Mouse (Mus musculus): ENCODE results near the gene Olfr955. TPM values are rescaled to one million over a fixed set of nuclear protein-coding genes. Genes with fewer than 3 reads are reported as not detected.

The Olfr955 gene
- not detected in 2 replicates for polyA plus RNA-seq (2012; rRNA removed)

- Histone ChIP-seq H3K4me3 (ENCODE audit: extremely low read depth, insufficient read depth, insufficient read length) (no peak within 1 kb of the TSS), H3K27me3 (ENCODE audit: control insufficient read depth, insufficient read depth, low read length) (no peaks in the 10 kb centered on the region), H3K36me3 (ENCODE audit: control insufficient read depth, insufficient read depth, low read length) (no peaks in the 10 kb centered on the region), H3K4me1 (ENCODE audit: control insufficient read depth, insufficient read depth, insufficient read length) (no peaks in the 10 kb centered on the region), H3K27ac (ENCODE audit: insufficient read depth, low read length) (no peak within 1 kb of the TSS)
- WGBS, result 40% methylated on average over 1 of the region's 1 CpGs
- TF ChIP-seq CTCF (IDR thresholded peaks at IDR 0.05; ENCODE audit: extremely low read depth, insufficient read depth, insufficient read length, insufficient replicate concordance) (no peak), POLR2A (IDR thresholded peaks at IDR 0.05; ENCODE audit: low read depth, low read length) (no peak)
- no peak for DNase-seq (ENCODE audit: low read depth in 1 of 2, low spot score in 2 of 2)
These were observed at the start of gene Olfr955 for GRCm38 (mm10) chr9:39471844-39472243. TSS of gene Olfr955 (minus strand) at chr9:39471944.

DNA sequence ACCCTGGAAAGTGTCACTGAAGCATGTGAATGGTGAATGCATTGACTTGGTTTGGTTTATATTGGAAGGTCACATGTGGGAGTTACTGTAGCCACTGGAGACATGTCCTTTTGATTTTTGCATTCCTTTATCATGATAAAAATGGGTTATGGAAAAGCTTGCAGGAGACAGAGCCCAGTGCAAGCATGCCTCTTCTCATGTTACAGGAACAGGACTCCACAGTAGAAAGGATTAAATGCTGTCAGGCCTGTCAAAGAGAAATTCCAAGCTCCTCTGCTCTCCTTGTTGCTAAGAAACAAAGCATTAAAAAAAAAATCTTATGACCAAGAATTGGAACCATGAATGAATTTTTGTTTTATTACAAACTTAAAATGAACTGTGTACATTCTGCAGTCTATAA is 46.9 kb upstream of the Olfr955 start:
- TF ChIP-seq CTCF (IDR thresholded peaks at IDR 0.05; ENCODE audit: extremely low read depth, insufficient read depth, insufficient read length, insufficient replicate concordance) (no peak), POLR2A (IDR thresholded peaks at IDR 0.05; ENCODE audit: low read depth, low read length) (no peak)
- no peak for DNase-seq (ENCODE audit: low read depth in 1 of 2, low spot score in 2 of 2)
- Histone ChIP-seq H3K27ac (ENCODE audit: insufficient read depth, low read length) (no peak overlapping the region), H3K4me1 (ENCODE audit: control insufficient read depth, insufficient read depth, insufficient read length) (no peaks in the 10 kb centered on the region), H3K36me3 (ENCODE audit: control insufficient read depth, insufficient read depth, low read length) (no peaks in the 10 kb centered on the region), H3K27me3 (ENCODE audit: control insufficient read depth, insufficient read depth, low read length) (no peaks in the 10 kb centered on the region), H3K4me3 (ENCODE audit: extremely low read depth, insufficient read depth, insufficient read length) (no peak overlapping the region)

DNA sequence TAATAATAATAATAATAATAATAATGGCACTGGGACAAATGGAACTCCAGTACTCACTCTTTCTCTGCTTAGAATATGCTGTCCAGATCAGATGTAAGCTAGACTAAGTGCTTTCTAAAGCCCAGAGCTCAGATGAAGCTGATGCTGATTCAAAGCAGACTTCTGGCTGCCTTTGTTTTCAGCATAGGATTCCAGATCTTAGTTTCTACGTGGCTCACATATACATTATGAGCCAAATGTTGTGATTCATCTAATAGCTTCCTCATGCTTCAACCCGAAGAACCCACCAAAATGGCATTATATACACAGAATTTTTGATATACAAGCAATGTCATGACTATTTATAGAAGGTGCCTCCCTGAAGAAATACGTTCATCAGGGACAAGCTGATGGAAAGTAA is 43.8 kb upstream of the Olfr955 start, which contains the start of gene Olfr957:
TSS of gene Olfr957 (minus strand) at position 279 of the 400 bp plus-strand sequence.
- 70% methylated on average over 3 of the region's 3 CpGs for WGBS
- Histone ChIP-seq H3K27ac (ENCODE audit: insufficient read depth, low read length) (no peak within 1 kb of the TSS), H3K36me3 (ENCODE audit: control insufficient read depth, insufficient read depth, low read length) (no peaks in the 10 kb centered on the region), H3K4me1 (ENCODE audit: control insufficient read depth, insufficient read depth, insufficient read length) (no peaks in the 10 kb centered on the region), H3K27me3 (ENCODE audit: control insufficient read depth, insufficient read depth, low read length) (no peaks in the 10 kb centered on the region), H3K4me3 (ENCODE audit: extremely low read depth, insufficient read depth, insufficient read length) (no peak within 1 kb of the TSS)
- TF ChIP-seq POLR2A (IDR thresholded peaks at IDR 0.05; ENCODE audit: low read depth, low read length), result no peak
- no peak for DNase-seq (ENCODE audit: low read depth in 1 of 2, low spot score in 2 of 2)

GRCm38 (mm10) chr9:39509412-39509811 is 37.7 kb upstream of the Olfr955 start:
- no peak for DNase-seq (ENCODE audit: low read depth in 1 of 2, low spot score in 2 of 2)
- Histone ChIP-seq H3K4me3 (ENCODE audit: extremely low read depth, insufficient read depth, insufficient read length) (no peak overlapping the region), H3K27me3 (ENCODE audit: control insufficient read depth, insufficient read depth, low read length) (no peaks in the 10 kb centered on the region), H3K4me1 (ENCODE audit: control insufficient read depth, insufficient read depth, insufficient read length) (no peaks in the 10 kb centered on the region), H3K27ac (ENCODE audit: insufficient read depth, low read length) (no peak overlapping the region), H3K36me3 (ENCODE audit: control insufficient read depth, insufficient read depth, low read length) (no peaks in the 10 kb centered on the region)
- TF ChIP-seq CTCF (IDR thresholded peaks at IDR 0.05; ENCODE audit: extremely low read depth, insufficient read depth, insufficient read length, insufficient replicate concordance), result no peak
- TF ChIP-seq POLR2A (IDR thresholded peaks at IDR 0.05; ENCODE audit: low read depth, low read length), result no peak
- 84% methylated on average over 9 of the region's 9 CpGs for WGBS

DNA sequence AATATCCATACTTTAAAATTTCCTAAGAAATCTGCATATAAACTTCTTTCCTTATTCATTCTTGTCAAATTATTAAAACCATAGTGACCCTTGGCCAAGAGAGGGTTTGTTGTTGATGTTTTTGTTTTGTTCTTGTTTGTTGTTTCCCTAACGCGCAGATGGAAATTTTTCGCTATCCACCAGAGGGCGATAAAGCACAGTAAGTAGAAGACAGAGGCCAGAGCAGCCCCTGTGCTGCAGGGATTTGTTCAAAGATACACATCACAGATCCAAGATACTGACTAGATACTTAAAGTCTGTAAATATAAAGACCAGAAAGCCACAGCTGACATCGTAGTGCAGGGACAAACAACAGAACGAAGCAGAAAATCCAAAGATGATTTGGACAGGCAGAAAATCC is 37.3 kb upstream of the Olfr955 start:
- Histone ChIP-seq H3K4me1 (ENCODE audit: control insufficient read depth, insufficient read depth, insufficient read length) (no peaks in the 10 kb centered on the region), H3K27ac (ENCODE audit: insufficient read depth, low read length) (no peak overlapping the region), H3K4me3 (ENCODE audit: extremely low read depth, insufficient read depth, insufficient read length) (no peak overlapping the region), H3K36me3 (ENCODE audit: control insufficient read depth, insufficient read depth, low read length) (no peaks in the 10 kb centered on the region), H3K27me3 (ENCODE audit: control insufficient read depth, insufficient read depth, low read length) (no peaks in the 10 kb centered on the region)
- WGBS, result 14% methylated on average over 6 of the region's 6 CpGs
- no peak for DNase-seq (ENCODE audit: low read depth in 1 of 2, low spot score in 2 of 2)
- TF ChIP-seq CTCF (IDR thresholded peaks at IDR 0.05; ENCODE audit: extremely low read depth, insufficient read depth, insufficient read length, insufficient replicate concordance) (no peak), POLR2A (IDR thresholded peaks at IDR 0.05; ENCODE audit: low read depth, low read length) (no peak)

- Histone ChIP-seq H3K36me3 (ENCODE audit: control insufficient read depth, insufficient read depth, low read length) (no peaks in the 10 kb centered on the region), H3K27me3 (ENCODE audit: control insufficient read depth, insufficient read depth, low read length) (no peaks in the 10 kb centered on the region), H3K4me1 (ENCODE audit: control insufficient read depth, insufficient read depth, insufficient read length) (no peaks in the 10 kb centered on the region), H3K4me3 (ENCODE audit: extremely low read depth, insufficient read depth, insufficient read length) (no peak within 1 kb of the TSS), H3K27ac (ENCODE audit: insufficient read depth, low read length) (no peak within 1 kb of the TSS)
- no peak for DNase-seq (ENCODE audit: low read depth in 1 of 2, low spot score in 2 of 2)
- TF ChIP-seq POLR2A (IDR thresholded peaks at IDR 0.05; ENCODE audit: low read depth, low read length) (no peak), CTCF (IDR thresholded peaks at IDR 0.05; ENCODE audit: extremely low read depth, insufficient read depth, insufficient read length, insufficient replicate concordance) (no peak)
- WGBS, result 81% methylated on average over 2 of the region's 2 CpGs
These were observed 22.2 kb upstream of the Olfr955 start, which contains the start of gene Olfr44 for GRCm38 (mm10) chr9:39493895-39494294. TSS of gene Olfr44 (minus strand) at chr9:39493995.

DNA sequence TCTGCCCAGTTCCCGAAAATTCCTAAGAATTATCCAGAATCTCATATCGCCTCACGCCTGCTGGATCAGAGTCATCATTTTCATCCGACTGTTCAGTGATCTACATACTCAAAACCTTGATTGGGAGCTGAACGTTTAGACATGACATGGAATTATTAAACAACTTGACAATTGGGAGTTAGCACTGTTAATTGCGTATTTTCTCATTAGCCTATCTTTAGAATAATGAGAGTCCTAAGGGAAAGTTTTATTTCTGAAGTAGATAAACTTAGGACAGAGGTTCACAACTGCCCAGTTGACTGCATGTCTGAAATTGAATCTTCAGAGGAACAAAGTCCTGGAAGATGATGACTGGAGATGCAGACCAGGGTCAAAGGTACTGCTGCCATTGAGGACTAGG is 15.3 kb downstream of the Olfr955 start, which contains the start of gene Olfr954:
TSS of gene Olfr954 (plus strand) at position 301 of the 400 bp plus-strand sequence.
- Histone ChIP-seq H3K27ac (ENCODE audit: insufficient read depth, low read length) (no peak within 1 kb of the TSS), H3K27me3 (ENCODE audit: control insufficient read depth, insufficient read depth, low read length) (no peaks in the 10 kb centered on the region)
- 83% methylated on average over 6 of the region's 6 CpGs for WGBS

More for the DNA sequence above, 15.3 kb downstream of the Olfr955 start, which contains the start of gene Olfr954:
- Histone ChIP-seq H3K36me3 (ENCODE audit: control insufficient read depth, insufficient read depth, low read length) (no peaks in the 10 kb centered on the region), H3K4me3 (ENCODE audit: extremely low read depth, insufficient read depth, insufficient read length) (no peak within 1 kb of the TSS), H3K4me1 (ENCODE audit: control insufficient read depth, insufficient read depth, insufficient read length) (no peaks in the 10 kb centered on the region)
- no peak for TF ChIP-seq POLR2A (IDR thresholded peaks at IDR 0.05; ENCODE audit: low read depth, low read length)
- no peak for TF ChIP-seq CTCF (IDR thresholded peaks at IDR 0.05; ENCODE audit: extremely low read depth, insufficient read depth, insufficient read length, insufficient replicate concordance)
- DNase-seq (ENCODE audit: low read depth in 1 of 2, low spot score in 2 of 2), result no peak

All from spleen, adult 2 months (tissue).